Mouse (Mus musculus): ENCODE measurements around the gene Ifitm2. TPM values are rescaled to one million over a fixed set of nuclear protein-coding genes. Genes with fewer than 3 reads are reported as not detected.
"Not testable (repeated sequence)": the region's sequence is repeated elsewhere in the genome, so short reads cannot be mapped to it uniquely, and the experiment has no call there.

The Ifitm2 gene
- polyA plus RNA-seq, 1 experiment from 2014 or later = 991 TPM

DNA sequence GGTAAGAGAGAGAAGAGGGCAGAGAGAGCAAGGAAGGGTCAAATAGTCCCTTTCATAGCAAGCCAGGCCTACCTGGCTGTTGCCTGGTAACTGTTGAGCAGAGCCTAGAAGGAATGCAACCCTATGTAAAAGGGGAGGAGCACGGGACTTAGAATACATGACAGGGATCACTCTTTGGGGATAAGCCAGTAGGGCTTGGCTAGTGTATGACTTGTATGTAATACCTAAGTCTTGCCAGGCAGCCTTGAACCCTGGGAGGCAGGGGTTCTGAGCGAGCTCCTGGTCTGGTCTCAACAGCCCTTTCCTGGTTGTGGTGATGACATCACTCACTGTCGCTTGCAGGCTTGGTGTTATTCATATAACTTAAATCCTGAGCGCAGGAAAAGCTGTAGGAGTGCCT is 33.2 kb upstream of the Ifitm2 start:
- H3K4me2 ChIP-seq (replicated peaks; ENCODE audit: low read depth, low read length) = no peak overlapping the region
- no peak for ATAC-seq (ENCODE audit: low FRiP score, low TSS enrichment)
- H3K4me1 ChIP-seq (ENCODE audit: insufficient read depth, low read length) = no peaks in the 10 kb centered on the region
- H3K27ac ChIP-seq (ENCODE audit: low read length) = no peak overlapping the region
- no peaks in the 10 kb centered on the region for H3K36me3 ChIP-seq (ENCODE audit: insufficient read depth, low read length)
- no peak overlapping the region for H3K4me3 ChIP-seq (ENCODE audit: low read length)
- H3K9ac ChIP-seq (replicated peaks; ENCODE audit: low read length) = no peak overlapping the region
- 0 out of 2 replicates have a peak, but pooled peaks cover 3% of the 10 kb centered on the region for H3K9me3 ChIP-seq (ENCODE audit: low read length)
- H3K27me3 ChIP-seq (ENCODE audit: insufficient read depth, low read length) = no peaks in the 10 kb centered on the region
- WGBS = 82% methylated on average over 4 of the region's 4 CpGs

DNA sequence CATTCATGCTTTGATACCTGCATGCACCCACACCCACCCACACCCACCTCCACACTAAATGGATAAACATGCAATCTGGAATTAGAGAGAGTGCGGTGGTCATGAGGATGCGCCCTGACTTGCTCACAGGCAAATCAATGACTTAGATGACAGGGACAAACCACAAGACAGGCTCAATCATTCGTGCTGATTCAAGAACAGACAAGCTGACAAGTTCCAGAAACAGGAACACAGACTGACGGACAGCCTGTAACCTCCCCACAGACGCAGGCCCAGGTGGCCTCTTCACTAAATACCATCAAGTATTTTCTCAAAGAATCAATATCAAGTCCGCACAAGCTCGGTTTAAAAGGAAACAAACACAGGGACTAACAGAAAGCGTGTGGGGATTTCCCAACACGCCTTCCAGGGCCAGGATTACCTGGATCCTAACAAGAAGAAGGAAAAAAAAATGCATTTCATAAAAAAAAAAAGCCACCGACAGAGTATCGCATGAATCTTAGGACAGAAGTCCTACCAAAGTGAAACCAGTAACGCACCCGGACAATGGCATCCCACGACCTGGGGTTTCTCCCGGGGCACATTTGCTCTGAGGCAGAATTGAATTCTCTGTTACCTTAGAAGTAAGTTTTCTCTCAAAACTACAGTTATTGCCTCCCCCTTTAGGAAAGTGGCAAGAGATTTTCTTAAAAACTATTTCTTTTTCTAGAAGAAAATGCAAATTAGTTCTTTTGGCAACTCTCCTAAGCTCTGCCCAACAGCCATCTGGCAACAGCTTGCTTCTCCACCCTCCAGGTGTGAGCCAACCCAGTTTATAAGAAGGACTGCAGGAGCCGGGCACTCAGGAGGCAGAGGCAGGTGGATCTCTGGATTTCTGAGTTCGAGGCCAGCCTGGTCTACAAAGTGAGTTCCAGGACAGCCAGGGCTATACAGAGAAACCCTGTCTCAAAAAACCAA is 31.7 kb upstream of the Ifitm2 start:
- no peaks in the 10 kb centered on the region for H3K27me3 ChIP-seq (ENCODE audit: insufficient read depth, low read length)
- 88% methylated on average over 17 of the region's 17 CpGs for WGBS
- H3K4me2 ChIP-seq (replicated peaks; ENCODE audit: low read depth, low read length) = no peak overlapping the region
- no peak overlapping the region for H3K27ac ChIP-seq (ENCODE audit: low read length)
- H3K9ac ChIP-seq (replicated peaks; ENCODE audit: low read length) = no peak overlapping the region
- no peaks in the 10 kb centered on the region for H3K4me1 ChIP-seq (ENCODE audit: insufficient read depth, low read length)
- H3K9me3 ChIP-seq (ENCODE audit: low read length) = 0 out of 2 replicates have a peak, but pooled peaks cover 3% of the 10 kb centered on the region
- H3K4me3 ChIP-seq (ENCODE audit: low read length) = no peak overlapping the region
- no peaks in the 10 kb centered on the region for H3K36me3 ChIP-seq (ENCODE audit: insufficient read depth, low read length)
- ATAC-seq (ENCODE audit: low FRiP score, low TSS enrichment) = no peak

DNA sequence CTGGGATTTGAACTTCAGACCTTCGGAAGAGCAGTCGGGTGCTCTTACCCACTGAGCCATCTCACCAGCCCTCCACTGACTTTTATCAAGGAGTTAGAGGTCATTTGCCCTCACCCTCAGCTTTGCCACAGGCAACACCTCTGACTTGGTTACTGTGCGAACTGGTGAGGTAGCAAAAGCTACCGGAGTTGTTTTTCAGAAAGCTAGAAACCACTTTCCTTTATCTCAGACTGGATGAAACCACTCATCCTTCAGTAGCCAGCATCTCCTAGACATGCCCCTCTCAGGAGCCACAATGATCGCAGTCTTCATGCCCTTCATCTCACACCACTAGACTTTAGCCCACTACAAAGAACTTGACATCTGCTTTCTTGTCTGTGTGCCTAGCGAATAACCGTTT is 27.2 kb upstream of the Ifitm2 start:
- no peak overlapping the region for H3K4me2 ChIP-seq (replicated peaks; ENCODE audit: low read depth, low read length)
- H3K27ac ChIP-seq (ENCODE audit: low read length) = no peak overlapping the region
- 88% methylated on average over 7 of the region's 7 CpGs for WGBS
- H3K9me3 ChIP-seq (ENCODE audit: low read length) = 0 out of 2 replicates have a peak, but pooled peaks cover 3% of the 10 kb centered on the region
- no peak overlapping the region for H3K9ac ChIP-seq (replicated peaks; ENCODE audit: low read length)
- no peaks in the 10 kb centered on the region for H3K4me1 ChIP-seq (ENCODE audit: insufficient read depth, low read length)
- no peaks in the 10 kb centered on the region for H3K27me3 ChIP-seq (ENCODE audit: insufficient read depth, low read length)
- H3K36me3 ChIP-seq (ENCODE audit: insufficient read depth, low read length) = no peaks in the 10 kb centered on the region
- ATAC-seq (ENCODE audit: low FRiP score, low TSS enrichment) = no peak
- H3K4me3 ChIP-seq (ENCODE audit: low read length) = no peak overlapping the region

DNA sequence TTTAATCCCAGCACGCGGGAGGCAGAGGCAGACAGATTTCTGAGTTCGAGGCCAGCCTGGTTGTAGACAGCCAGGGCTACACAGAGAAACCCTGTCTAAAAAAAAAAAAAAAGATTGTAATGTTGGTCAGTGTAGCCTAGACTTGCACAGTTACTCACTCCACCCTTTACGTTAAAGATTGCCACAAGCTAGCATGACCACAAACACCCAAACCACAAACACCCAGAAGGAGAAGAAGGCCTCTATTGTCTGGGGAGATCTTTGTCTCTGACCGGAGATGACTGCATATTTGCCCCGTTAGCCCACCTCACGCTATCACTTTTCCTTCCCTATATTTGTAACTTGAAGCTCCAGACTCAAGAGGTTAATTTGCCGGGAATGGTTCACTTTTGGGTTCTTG is 25.9 kb upstream of the Ifitm2 start:
- no peaks in the 10 kb centered on the region for H3K27me3 ChIP-seq (ENCODE audit: insufficient read depth, low read length)
- WGBS = 89% methylated on average over 8 of the region's 8 CpGs
- H3K36me3 ChIP-seq (ENCODE audit: insufficient read depth, low read length) = no peaks in the 10 kb centered on the region
- no peak for ATAC-seq (ENCODE audit: low FRiP score, low TSS enrichment)
- no peaks in the 10 kb centered on the region for H3K4me1 ChIP-seq (ENCODE audit: insufficient read depth, low read length)
- H3K4me2 ChIP-seq (replicated peaks; ENCODE audit: low read depth, low read length) = no peak overlapping the region
- 0 out of 2 replicates have a peak, but pooled peaks cover 3% of the 10 kb centered on the region for H3K9me3 ChIP-seq (ENCODE audit: low read length)
- H3K9ac ChIP-seq (replicated peaks; ENCODE audit: low read length) = no peak overlapping the region
- H3K27ac ChIP-seq (ENCODE audit: low read length) = no peak overlapping the region
- no peak overlapping the region for H3K4me3 ChIP-seq (ENCODE audit: low read length)

DNA sequence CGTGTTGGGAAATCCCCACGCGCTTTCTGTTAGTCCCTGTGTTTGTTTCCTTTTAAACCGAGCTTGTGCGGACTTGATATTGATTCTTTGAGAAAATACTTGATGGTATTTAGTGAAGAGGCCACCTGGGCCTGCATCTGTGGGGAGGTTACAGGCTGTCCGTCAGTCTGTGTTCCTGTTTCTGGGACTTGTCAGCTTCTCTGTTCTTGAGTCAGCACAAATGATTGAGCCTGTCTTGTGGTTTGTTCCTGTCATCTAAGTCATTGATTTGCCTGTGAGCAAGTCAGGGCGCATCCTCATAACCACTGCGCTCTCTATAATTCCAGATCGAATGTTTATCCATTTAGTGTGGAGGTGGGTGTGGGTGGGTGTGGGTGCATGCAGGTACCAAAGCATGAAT is 20.9 kb upstream of the Ifitm2 start:
- H3K27me3 ChIP-seq (ENCODE audit: insufficient read depth, low read length) = not testable (repeated sequence)

DNA sequence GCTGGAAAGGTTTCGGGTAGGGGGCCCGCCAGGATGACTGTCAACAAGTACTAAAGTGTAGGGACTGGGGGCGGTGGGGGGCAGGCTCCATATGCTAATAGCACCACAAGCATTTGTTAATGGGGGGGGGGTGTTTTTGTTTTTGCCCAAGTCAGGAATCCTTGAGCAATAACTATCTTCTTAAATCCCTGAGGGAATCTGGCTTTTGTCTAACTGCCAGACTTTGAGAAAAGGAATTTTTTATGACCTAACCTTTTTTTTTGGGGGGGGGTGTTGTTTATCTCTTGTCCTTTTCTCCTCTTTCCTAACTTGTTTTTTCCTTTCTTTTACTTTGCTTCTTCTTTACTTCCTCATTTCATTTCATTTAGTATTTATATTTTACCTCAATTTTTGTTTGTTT is 19.7 kb upstream of the Ifitm2 start:
- peaks cover 21% of the 10 kb centered on the region for H3K4me1 ChIP-seq (ENCODE audit: insufficient read depth, low read length)
- no peaks in the 10 kb centered on the region for H3K9me3 ChIP-seq (ENCODE audit: low read length)
- H3K9ac ChIP-seq (replicated peaks; ENCODE audit: low read length) = no peak overlapping the region
- H3K27ac ChIP-seq (ENCODE audit: low read length) = no peak overlapping the region
- H3K4me3 ChIP-seq (ENCODE audit: low read length) = no peak overlapping the region
- no peak overlapping the region for H3K4me2 ChIP-seq (replicated peaks; ENCODE audit: low read depth, low read length)
- H3K27me3 ChIP-seq (ENCODE audit: insufficient read depth, low read length) = no peaks in the 10 kb centered on the region
- WGBS = 44% methylated on average over 3 of the region's 3 CpGs
- H3K36me3 ChIP-seq (ENCODE audit: insufficient read depth, low read length) = no peaks in the 10 kb centered on the region
- no peak for ATAC-seq (ENCODE audit: low FRiP score, low TSS enrichment)

More for the DNA sequence above, 20.9 kb upstream of the Ifitm2 start:
- WGBS = 91% methylated on average over 9 of the region's 9 CpGs
- peaks cover 13% of the 10 kb centered on the region; the same call in 1 of the 2 replicates for H3K4me1 ChIP-seq (ENCODE audit: insufficient read depth, low read length)
- not testable (repeated sequence) for H3K4me2 ChIP-seq (replicated peaks; ENCODE audit: low read depth, low read length); H3K36me3 ChIP-seq (ENCODE audit: insufficient read depth, low read length); H3K9me3 ChIP-seq (ENCODE audit: low read length); H3K9ac ChIP-seq (replicated peaks; ENCODE audit: low read length); H3K4me3 ChIP-seq (ENCODE audit: low read length); ATAC-seq (ENCODE audit: low FRiP score, low TSS enrichment); H3K27ac ChIP-seq (ENCODE audit: low read length)

DNA sequence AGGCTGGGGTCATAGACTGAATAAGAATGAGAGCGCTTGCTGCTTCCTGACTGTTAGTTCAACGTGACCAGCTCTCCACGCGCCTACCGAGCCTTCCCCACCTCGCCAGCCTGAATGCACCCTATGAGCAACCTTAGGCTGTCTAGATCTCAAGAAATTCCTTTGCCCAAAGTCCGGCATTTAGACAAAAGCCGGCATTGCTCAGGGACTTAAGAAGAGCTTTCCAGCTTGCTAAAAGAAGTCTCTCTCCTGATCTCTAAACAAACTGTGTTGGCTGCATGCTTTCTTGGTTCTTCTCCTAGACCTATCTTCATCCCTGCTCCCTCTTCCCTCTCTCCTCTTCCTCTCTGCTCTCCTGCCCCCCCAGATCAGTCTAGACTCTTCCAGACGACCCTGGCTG is 19.2 kb upstream of the Ifitm2 start:
- Histone ChIP-seq H3K4me3 (ENCODE audit: low read length) (no peak overlapping the region), H3K36me3 (ENCODE audit: insufficient read depth, low read length) (no peaks in the 10 kb centered on the region), H3K27me3 (ENCODE audit: insufficient read depth, low read length) (no peaks in the 10 kb centered on the region), H3K9me3 (ENCODE audit: low read length) (no peaks in the 10 kb centered on the region), H3K4me2 (replicated peaks; ENCODE audit: low read depth, low read length) (no peak overlapping the region), H3K9ac (replicated peaks; ENCODE audit: low read length) (no peak overlapping the region), H3K4me1 (ENCODE audit: insufficient read depth, low read length) (peaks cover 21% of the 10 kb centered on the region), H3K27ac (ENCODE audit: low read length) (no peak overlapping the region)
- ATAC-seq (ENCODE audit: low FRiP score, low TSS enrichment) = no peak
- WGBS = 21% methylated on average over 9 of the region's 9 CpGs

DNA sequence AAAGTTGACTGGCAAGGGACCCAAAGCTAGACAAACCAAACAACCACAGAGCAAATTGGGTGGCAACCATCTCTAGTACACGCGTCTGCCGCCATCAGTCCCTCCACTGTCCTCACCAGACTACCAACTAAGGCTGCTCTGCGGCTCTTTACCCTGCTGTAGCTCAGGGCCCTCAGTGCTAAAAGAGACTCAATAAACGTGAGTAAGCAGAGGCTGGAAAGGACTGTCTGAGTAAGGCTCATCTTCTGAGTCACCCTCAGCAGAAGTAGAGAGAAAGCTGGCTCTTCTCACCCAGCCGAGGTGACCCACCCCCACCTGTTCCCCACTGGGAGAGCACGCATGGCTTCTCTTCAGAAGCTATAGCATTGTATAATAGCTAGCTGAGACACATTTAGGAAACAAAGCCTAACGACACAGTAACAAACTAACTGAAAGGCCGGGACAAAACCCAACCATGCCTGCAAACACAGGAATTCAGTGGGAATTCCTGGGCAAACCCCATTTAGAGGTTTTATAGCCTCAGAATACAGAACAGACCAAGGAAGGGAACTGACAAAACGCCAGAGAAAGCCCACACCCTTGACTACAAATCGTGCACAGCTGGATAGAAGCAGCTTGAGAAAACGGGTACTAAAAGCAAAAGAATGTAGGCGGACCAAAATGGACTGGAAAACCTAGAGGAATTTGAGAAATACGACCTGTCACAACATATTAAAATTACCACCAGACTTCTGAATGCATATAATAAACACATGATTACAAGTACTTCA is 17.8 kb upstream of the Ifitm2 start:
- peak overlapping the region; percentile 35; the same call in 1 of the 2 replicates for H3K27ac ChIP-seq (ENCODE audit: low read length)
- WGBS = 32% methylated on average over 14 of the region's 14 CpGs
- H3K4me2 ChIP-seq (replicated peaks; ENCODE audit: low read depth, low read length) = no peak overlapping the region
- H3K27me3 ChIP-seq (ENCODE audit: insufficient read depth, low read length) = no peaks in the 10 kb centered on the region
- H3K4me3 ChIP-seq (ENCODE audit: low read length) = no peak overlapping the region
- ATAC-seq (ENCODE audit: low FRiP score, low TSS enrichment) = no peak
- H3K4me1 ChIP-seq (ENCODE audit: insufficient read depth, low read length) = peaks cover 34% of the 10 kb centered on the region
- no peak overlapping the region for H3K9ac ChIP-seq (replicated peaks; ENCODE audit: low read length)
- H3K36me3 ChIP-seq (ENCODE audit: insufficient read depth, low read length) = no peaks in the 10 kb centered on the region
- H3K9me3 ChIP-seq (ENCODE audit: low read length) = no peaks in the 10 kb centered on the region

DNA sequence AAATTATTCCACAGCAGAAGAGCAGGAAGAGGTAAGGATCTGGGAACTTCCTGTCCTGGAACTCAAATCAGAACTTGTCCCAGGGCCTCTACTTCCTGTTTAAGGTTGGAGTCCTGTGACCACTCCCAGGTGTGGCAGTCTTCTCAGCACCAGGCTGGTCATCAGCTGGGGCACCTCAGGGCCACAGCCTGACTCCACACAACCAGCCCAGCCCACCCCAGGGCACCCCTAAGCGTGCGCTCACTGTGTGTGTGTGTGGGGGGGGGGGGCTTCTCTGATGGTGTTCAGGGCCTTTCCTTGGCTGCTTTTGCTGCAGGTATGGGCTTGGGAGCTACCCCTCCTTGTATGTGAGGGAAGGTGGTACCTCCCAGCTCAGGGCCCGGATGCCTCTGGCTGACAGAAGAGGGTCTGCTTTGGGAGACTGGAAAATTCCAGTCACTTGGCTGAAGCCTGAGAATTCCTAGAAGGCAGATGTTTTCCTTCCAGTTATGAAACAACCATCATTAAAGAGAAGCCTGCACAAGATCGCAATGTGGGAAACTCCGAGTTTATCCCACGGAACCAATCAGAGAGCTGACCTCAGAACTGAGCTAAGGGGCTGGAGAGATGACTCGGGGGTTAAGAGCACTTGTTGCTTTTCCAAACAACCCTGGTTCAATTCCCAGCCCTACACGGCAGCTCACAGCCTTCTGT is 15.8 kb upstream of the Ifitm2 start:
- H3K27ac ChIP-seq (ENCODE audit: low read length) = peak overlapping the region; percentile 82
- H3K36me3 ChIP-seq (ENCODE audit: insufficient read depth, low read length) = no peaks in the 10 kb centered on the region
- no peaks in the 10 kb centered on the region for H3K9me3 ChIP-seq (ENCODE audit: low read length)
- H3K4me1 ChIP-seq (ENCODE audit: insufficient read depth, low read length) = peaks cover 46% of the 10 kb centered on the region
- no peak overlapping the region for H3K9ac ChIP-seq (replicated peaks; ENCODE audit: low read length)
- peak; percentile 29; the same call in 1 of the 2 replicates for ATAC-seq (ENCODE audit: low FRiP score, low TSS enrichment)
- H3K27me3 ChIP-seq (ENCODE audit: insufficient read depth, low read length) = no peaks in the 10 kb centered on the region
- H3K4me3 ChIP-seq (ENCODE audit: low read length) = no peak overlapping the region
- WGBS = 58% methylated on average over 8 of the region's 8 CpGs
- H3K4me2 ChIP-seq (replicated peaks; ENCODE audit: low read depth, low read length) = no peak overlapping the region

Measured in kidney, embryonic 16.5 days (tissue).